Mouse (Mus musculus) stomach, embryonic 15.5 days (tissue): Measurements from ENCODE around the gene Zfp553. TPM values are rescaled to one million over a fixed set of nuclear protein-coding genes. Genes with fewer than 3 reads are reported as not detected.

Experiments used
- ATAC-seq: fragments of 200-750 bp; cut with Nextera tagmentation; 2 replicates; pipeline ENCODE4 v1.8.0; 2017; ENCODE audit warnings: low read depth, moderate number of reproducible peaks, moderate TSS enrichment; ENCODE audit not compliant: insufficient read depth, low FRiP score
- H3K27ac ChIP-seq: fragments of 300-500 bp; sonication (generic); 2 replicates; pipeline ENCODE4 v1.5.1; 2015; ENCODE audit warnings: mild to moderate bottlenecking, inconsistent platforms
- H3K27me3 ChIP-seq: fragments of 300-500 bp; sonication (generic); replicated peaks from 2 replicates; pipeline ENCODE4 v1.6.1; 2015; ENCODE audit warnings: inconsistent platforms
- H3K36me3 ChIP-seq: fragments of 300-500 bp; sonication (generic); 2 replicates; pipeline ENCODE4 v1.6.1; 2015; ENCODE audit warnings: inconsistent platforms
- H3K4me1 ChIP-seq: fragments of 300-500 bp; sonication (generic); 2 replicates; pipeline ENCODE4 v1.6.1; 2015; ENCODE audit warnings: inconsistent platforms
- H3K4me2 ChIP-seq: fragments of 300-500 bp; sonication (generic); 2 replicates; pipeline ENCODE4 v1.6.1; 2015; ENCODE audit warnings: mild to moderate bottlenecking, inconsistent platforms
- H3K4me3 ChIP-seq: fragments of 300-500 bp; sonication (generic); replicated peaks from 2 replicates; pipeline ENCODE4 v1.5.1; 2015; ENCODE audit warnings: inconsistent platforms
- H3K9ac ChIP-seq: fragments of 300-500 bp; sonication (generic); 2 replicates; pipeline ENCODE4 v1.6.1; 2015; ENCODE audit warnings: inconsistent platforms
- H3K9me3 ChIP-seq: fragments of 300-500 bp; sonication (generic); 2 replicates; pipeline ENCODE4 v1.6.1; 2016; ENCODE audit warnings: inconsistent platforms
- WGBS: fragments of 180-500 bp; shearing (Covaris S2); methylation state at CpG from one replicate; pipeline ENCODE4 v1.1.7; 2015; 5-methylcytosine and 5-hydroxymethylcytosine counted together
- polyA plus RNA-seq: library from polyadenylated mRNA; unstranded; fragments of >200 nt; fragmentation: Nextera tagmentation; extraction: Ambion mirVana; gene quantifications from 2 replicates; pipeline ENCODE4 v1.2.1, GENCODE M21; 2015

Gene Zfp553
- polyA plus RNA-seq, 1 experiment from 2014 or later: 33.9 TPM

DNA sequence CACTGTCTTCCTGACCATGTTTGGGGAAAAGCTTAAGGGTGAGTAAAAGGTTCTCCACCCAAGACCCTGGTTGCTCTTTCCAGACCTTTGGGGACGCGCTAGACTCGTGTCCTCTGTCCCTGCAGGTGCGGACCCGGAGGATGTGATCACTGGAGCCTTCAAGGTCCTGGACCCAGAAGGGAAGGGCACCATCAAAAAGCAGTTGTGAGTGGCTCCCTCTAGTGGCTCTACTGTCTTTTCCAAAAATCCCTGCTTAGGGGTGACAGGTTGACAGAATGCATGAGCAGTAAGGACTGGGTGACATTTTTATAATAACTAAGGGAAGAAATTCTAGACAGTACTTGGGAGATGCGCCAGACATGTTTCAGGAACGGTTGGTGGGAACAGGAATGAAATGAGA lies 19.4 kb upstream of the Zfp553 start:
- Histone ChIP-seq H3K9me3 (no peaks in the 10 kb centered on the region), H3K4me2 (no peak overlapping the region), H3K4me3 (no peak overlapping the region), H3K27me3 (no peaks in the 10 kb centered on the region), H3K9ac (no peak overlapping the region), H3K27ac (no peak overlapping the region), H3K4me1 (peaks cover 11% of the 10 kb centered on the region; the same call in 1 of the 2 replicates), H3K36me3 (no peaks in the 10 kb centered on the region)
- no peak for ATAC-seq
- WGBS: 40% methylated on average over 7 of the region's 7 CpGs

DNA sequence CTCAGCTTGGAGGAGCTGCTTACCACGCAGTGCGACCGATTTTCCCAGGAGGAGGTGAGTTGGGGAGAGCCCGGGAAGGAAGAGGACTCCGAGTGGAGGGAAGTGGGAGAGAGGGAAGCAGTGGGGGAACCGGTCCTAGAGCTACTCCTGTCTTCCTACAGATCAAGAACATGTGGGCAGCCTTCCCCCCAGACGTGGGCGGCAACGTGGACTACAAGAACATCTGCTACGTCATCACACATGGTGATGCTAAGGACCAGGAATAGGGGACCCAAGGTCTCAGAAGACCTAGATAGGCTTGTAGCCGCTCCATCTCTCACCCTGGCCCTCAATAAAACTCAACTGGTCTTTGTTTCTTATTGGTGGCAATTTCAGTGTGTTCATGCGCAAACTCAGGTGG lies 18.9 kb upstream of the Zfp553 start:
- no peaks in the 10 kb centered on the region for H3K27me3 ChIP-seq
- WGBS: 57% methylated on average over 12 of the region's 12 CpGs
- no peak for ATAC-seq
- no peaks in the 10 kb centered on the region for H3K9me3 ChIP-seq
- H3K4me2 ChIP-seq: no peak overlapping the region; the same call in 1 of the 2 replicates
- peaks cover 11% of the 10 kb centered on the region; the same call in 1 of the 2 replicates for H3K4me1 ChIP-seq
- no peak overlapping the region for H3K27ac ChIP-seq
- no peak overlapping the region for H3K4me3 ChIP-seq
- H3K36me3 ChIP-seq: no peaks in the 10 kb centered on the region
- no peak overlapping the region for H3K9ac ChIP-seq

DNA sequence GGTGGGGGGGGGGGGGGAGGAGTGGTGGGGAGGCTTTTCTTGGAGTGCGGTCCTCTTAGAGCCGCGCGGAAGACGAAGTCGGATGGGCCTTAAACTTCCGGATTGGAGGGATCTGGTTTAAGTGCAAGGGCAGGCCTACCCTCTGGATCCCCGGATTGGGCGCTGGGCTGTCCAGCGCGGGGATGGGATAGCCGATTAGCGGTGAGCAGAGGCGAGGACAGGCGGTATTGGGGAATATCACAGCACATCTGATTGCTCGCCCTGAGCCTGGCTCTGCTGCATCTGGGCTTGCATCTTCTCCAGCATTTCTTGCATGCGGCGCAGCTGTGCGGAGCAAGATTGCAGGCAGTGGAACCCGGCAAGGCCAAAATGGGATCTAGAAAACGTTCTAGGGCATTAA lies 18.3 kb upstream of the Zfp553 start:
- 44% methylated on average over 21 of the region's 21 CpGs for WGBS
- peak overlapping the region; percentile 69 for H3K4me2 ChIP-seq
- H3K4me3 ChIP-seq: peak overlapping the region; percentile 35
- H3K4me1 ChIP-seq: peaks cover 11% of the 10 kb centered on the region; the same call in 1 of the 2 replicates
- H3K9me3 ChIP-seq: no peaks in the 10 kb centered on the region
- H3K9ac ChIP-seq: no peak overlapping the region
- H3K36me3 ChIP-seq: no peaks in the 10 kb centered on the region
- no peak overlapping the region for H3K27ac ChIP-seq
- ATAC-seq: no peak
- no peaks in the 10 kb centered on the region for H3K27me3 ChIP-seq

DNA sequence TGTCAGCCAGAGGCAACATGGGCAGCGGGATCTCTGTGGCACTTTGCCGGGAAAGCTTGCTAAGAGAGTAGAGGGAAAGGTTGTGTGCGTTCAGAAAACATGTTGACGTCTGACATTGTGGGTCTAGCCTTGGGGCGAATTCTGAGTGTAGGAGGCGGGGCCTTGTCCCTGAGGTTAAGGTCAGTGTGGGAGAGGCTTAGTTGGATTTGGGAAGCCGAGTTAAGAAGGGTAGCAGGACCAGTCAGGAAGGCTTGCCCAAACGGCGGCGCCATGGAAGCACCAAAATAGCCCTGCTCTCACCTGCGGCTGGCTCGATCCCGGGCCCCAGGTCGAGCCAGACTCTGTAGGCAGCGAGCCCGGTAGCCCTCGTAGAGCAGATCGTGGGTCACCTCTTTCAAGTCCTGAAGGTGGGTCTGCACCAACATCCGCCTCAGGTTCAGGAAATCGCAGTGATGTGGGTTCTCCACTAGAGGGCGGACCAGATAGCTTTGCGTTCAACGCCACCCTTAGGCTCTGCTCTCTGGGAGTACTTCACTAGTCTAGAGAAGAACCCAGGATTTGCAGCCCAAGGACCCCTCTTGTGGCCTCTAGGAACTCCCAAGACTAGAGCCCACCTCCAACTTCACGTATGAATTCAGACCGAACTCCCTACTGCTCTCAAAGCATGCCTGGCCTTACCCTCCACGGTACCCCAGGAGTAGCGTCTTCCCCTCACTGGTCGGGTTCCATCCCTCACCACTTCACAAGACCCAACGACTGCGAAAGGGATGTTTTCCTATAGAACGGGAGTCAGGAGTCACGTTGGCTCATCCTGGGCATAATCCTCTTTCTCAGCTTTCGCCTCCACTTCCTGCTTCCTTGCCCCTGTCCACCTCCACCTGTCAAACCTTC lies 17.6 kb upstream of the Zfp553 start:
- Histone ChIP-seq H3K27me3 (no peaks in the 10 kb centered on the region), H3K4me1 (peaks cover 9% of the 10 kb centered on the region; the same call in 1 of the 2 replicates), H3K27ac (no peak overlapping the region), H3K9me3 (no peaks in the 10 kb centered on the region), H3K4me3 (peak overlapping the region; percentile 35), H3K36me3 (no peaks in the 10 kb centered on the region), H3K4me2 (peak overlapping the region; percentile 69), H3K9ac (peak overlapping the region; percentile 6; the same call in 1 of the 2 replicates)
- peak; percentile 44; the same call in 1 of the 2 replicates for ATAC-seq
- 22% methylated on average over 33 of the region's 33 CpGs for WGBS

DNA sequence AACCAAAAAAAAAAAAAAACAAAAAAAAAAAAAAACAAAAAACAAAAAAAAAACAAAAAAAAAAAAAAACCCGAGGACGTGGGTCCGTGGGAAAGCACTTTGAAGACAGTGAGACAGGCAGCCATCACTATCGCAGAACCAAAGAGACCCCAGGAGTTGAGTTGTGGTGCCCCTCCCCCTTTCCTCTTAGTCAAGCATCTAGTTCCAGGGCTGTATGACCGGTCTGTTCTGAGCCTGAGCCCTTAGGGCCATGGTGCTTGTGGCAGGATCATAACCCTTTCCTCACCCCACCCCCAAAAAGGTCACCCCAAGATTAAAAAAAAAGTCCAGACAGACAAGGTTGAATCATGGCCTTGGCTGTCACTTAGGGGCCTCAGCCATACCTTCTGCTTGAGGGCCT lies 16.6 kb upstream of the Zfp553 start:
- Histone ChIP-seq H3K4me2 (no peak overlapping the region), H3K9me3 (no peaks in the 10 kb centered on the region), H3K36me3 (no peaks in the 10 kb centered on the region), H3K9ac (no peak overlapping the region), H3K27me3 (no peaks in the 10 kb centered on the region), H3K4me1 (peaks cover 9% of the 10 kb centered on the region; the same call in 1 of the 2 replicates), H3K27ac (no peak overlapping the region), H3K4me3 (no peak overlapping the region)
- 90% methylated on average over 5 of the region's 5 CpGs for WGBS
- no peak for ATAC-seq

DNA sequence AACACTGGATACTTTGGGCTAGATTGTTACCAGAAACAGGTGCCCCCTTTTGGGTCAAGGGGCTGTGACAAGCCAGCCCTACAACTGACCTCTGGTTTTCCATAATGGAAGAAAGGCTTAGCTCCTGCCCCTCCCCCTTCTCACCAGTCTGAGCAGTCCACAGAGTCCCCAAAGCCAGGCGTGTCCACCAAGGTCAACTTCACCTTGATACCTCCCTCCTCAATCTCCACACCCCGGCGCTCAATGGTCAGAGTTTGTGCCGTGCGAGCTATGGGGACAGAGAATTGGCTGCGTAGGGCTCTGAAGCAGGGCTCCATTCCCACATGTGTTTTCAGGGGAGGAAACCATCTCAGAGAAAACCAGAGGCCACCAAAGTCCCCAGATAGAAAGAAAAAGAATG lies 15.4 kb upstream of the Zfp553 start:
- no peak overlapping the region for H3K4me2 ChIP-seq
- no peaks in the 10 kb centered on the region for H3K27me3 ChIP-seq
- 75% methylated on average over 6 of the region's 6 CpGs for WGBS
- H3K27ac ChIP-seq: no peak overlapping the region
- H3K4me1 ChIP-seq: peaks cover 9% of the 10 kb centered on the region; the same call in 1 of the 2 replicates
- no peaks in the 10 kb centered on the region for H3K9me3 ChIP-seq
- ATAC-seq: no peak
- H3K9ac ChIP-seq: no peak overlapping the region
- H3K36me3 ChIP-seq: no peaks in the 10 kb centered on the region
- H3K4me3 ChIP-seq: no peak overlapping the region

DNA sequence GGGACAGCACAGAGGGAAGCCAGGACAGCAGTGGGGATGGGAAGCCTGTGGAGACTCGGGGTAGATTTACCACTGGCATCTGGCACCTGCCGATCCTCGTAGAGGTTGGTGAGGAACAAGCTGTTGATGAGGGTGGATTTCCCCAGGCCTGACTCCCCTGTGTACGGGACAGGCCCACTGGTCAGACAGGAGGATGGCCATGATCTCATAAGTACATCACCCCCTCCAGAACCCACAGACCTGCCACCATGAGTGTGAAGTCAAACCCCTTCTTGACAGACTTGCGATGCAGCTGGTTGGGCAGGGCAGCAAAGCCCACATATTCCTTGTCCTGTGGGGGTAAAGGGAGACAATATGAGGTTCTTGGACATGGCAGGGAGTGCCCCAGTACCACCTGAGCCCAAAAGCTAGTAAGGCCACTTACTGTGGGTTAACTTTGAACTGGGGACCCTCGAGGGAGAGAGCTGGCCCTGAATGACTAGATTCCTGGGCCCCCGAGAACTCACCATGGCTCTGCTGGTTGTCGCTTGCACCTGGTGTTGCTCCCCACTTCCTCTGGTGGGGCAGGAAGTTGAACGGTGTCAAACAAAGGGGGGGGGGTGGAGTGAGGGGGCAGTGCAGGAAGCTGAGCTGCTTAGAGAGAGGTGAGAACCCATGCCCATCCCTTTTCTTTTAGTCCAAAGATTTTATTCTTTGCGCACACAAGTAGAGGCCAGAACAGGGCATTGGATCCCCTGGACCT lies 14.8 kb upstream of the Zfp553 start:
- no peaks in the 10 kb centered on the region for H3K36me3 ChIP-seq
- no peak overlapping the region for H3K4me2 ChIP-seq
- ATAC-seq: no peak
- H3K4me3 ChIP-seq: no peak overlapping the region
- no peaks in the 10 kb centered on the region for H3K27me3 ChIP-seq
- H3K27ac ChIP-seq: no peak overlapping the region
- no peaks in the 10 kb centered on the region for H3K9me3 ChIP-seq
- peaks cover 9% of the 10 kb centered on the region; the same call in 1 of the 2 replicates for H3K4me1 ChIP-seq
- no peak overlapping the region for H3K9ac ChIP-seq
- 69% methylated on average over 10 of the region's 10 CpGs for WGBS

DNA sequence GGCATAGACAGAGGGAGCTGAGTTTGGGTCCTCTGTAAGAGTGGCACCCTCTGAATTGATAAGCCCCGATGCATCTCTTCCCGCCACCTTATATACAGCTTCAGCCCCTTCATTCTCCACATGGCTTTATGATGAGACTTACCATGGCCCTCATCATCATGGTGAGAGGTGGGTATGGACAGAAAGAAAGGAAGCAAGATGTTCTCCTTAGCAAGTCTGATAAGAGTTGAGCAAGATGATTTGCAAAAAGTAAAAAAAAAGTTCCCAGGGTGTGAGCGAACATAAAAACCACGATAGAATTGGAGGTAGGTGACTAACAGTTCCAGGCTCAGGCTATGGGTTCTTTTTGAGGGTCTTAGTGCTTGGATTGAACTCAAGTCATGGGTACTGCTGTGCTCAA lies 14.2 kb upstream of the Zfp553 start:
- no peak overlapping the region for H3K4me3 ChIP-seq
- WGBS: 87% methylated on average over 4 of the region's 4 CpGs
- H3K4me1 ChIP-seq: peaks cover 9% of the 10 kb centered on the region; the same call in 1 of the 2 replicates
- no peak overlapping the region for H3K27ac ChIP-seq
- ATAC-seq: no peak
- H3K4me2 ChIP-seq: no peak overlapping the region
- no peaks in the 10 kb centered on the region for H3K27me3 ChIP-seq
- H3K36me3 ChIP-seq: no peaks in the 10 kb centered on the region
- no peak overlapping the region for H3K9ac ChIP-seq
- H3K9me3 ChIP-seq: no peaks in the 10 kb centered on the region

DNA sequence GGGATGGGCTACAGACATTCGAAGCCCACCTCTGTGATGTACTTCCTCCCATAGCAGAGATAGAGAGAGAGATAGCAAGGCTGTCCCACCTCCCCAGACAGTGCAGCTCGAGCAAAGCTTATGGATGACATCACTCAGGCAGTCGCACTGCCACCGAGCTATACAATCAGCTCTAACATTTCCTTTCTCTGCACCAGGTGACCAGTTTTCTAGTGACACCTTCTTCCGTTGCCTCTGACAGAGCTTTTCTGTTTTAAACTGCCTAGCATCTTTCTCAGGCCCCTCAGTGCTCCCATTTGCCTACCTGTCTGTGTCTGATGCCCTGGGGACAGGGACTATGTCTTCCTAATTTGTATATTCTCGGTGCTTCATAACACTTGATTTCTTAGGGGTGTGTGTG lies 12.4 kb upstream of the Zfp553 start:
- no peak overlapping the region for H3K27ac ChIP-seq
- 71% methylated on average over 6 of the region's 6 CpGs for WGBS
- no peak overlapping the region for H3K9ac ChIP-seq
- H3K4me1 ChIP-seq: 0 out of 2 replicates have a peak, but pooled peaks cover 3% of the 10 kb centered on the region
- H3K36me3 ChIP-seq: no peaks in the 10 kb centered on the region
- ATAC-seq: no peak
- no peaks in the 10 kb centered on the region for H3K9me3 ChIP-seq
- H3K4me2 ChIP-seq: no peak overlapping the region
- no peaks in the 10 kb centered on the region for H3K27me3 ChIP-seq
- no peak overlapping the region for H3K4me3 ChIP-seq

DNA sequence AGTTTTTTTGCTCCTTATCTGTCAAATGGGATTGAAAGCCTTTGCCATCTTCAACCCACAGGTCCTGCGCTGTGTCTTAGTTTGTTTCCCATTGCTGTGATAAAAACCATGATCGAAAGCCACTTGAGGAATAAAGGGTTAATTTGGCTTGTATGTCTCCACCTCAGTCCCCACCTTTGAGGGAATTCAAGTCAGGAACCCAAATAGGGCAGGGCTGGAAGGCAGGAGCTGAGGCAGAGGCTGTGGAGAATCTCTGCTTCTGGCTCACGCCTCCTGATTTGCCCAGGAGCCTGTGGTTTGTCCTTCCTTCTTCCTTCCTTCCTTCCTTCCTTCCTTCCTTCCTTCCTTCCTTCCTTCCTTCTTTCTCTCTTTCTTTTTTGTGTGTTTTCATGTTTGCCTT lies 9.8 kb upstream of the Zfp553 start:
- 97% methylated on average over 3 of the region's 3 CpGs for WGBS
- no peak for ATAC-seq
- no peaks in the 10 kb centered on the region for H3K36me3 ChIP-seq

DNA sequence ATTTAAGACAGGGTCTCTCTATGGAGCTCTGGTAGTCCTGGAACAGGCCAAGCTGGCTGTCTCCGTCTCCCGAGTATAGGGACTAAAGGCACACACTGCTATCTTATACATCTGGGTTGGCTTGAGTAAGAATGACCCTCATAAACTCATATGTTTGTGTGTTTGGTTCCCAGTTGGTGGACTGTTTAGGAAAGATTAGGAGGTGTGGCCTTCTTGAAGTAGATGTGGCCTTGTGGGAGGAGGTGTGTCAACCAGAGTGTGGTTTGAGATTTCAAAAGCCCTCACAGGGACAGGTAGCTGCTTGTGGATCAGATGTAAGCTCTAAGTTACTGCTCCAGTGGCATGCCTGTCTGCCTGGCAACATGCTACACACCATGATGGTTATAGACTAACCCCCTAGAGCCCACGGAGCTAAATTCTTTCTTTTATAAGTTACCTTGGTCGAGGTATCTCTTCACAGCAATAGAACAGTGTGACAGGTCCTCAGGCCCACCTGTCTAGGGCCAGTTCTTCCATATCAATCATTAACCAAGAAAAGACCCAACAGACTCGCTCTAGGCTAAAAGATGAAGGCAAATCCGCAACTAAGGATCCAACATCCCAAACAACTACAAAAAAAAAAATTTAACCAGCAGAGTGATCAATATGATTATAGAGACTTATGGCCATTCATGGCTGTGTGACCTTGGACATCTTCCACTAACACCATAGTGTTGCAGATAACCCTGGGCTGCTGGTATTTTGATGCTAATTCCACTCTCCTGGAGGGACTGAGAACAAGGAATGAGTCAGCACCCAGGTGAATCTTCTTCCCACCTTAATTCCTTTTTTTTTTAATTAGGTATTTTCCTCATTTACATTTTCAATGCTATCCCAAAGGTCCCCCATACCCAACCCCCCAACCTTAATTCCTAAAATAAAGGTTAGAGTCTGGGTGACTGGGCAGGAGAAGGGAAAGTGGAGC lies 9.1 kb upstream of the Zfp553 start:
- Histone ChIP-seq H3K4me1 (no peaks in the 10 kb centered on the region), H3K4me3 (no peak overlapping the region), H3K27ac (no peak overlapping the region), H3K36me3 (no peaks in the 10 kb centered on the region), H3K9ac (no peak overlapping the region), H3K4me2 (no peak overlapping the region), H3K27me3 (no peaks in the 10 kb centered on the region), H3K9me3 (no peaks in the 10 kb centered on the region)
- ATAC-seq: peak; percentile 66; the same call in 1 of the 2 replicates
- WGBS: 79% methylated on average over 6 of the region's 6 CpGs

More for the DNA sequence above, 9.8 kb upstream of the Zfp553 start:
- no peak overlapping the region for H3K4me2 ChIP-seq
- no peaks in the 10 kb centered on the region for H3K4me1 ChIP-seq
- no peaks in the 10 kb centered on the region for H3K27me3 ChIP-seq
- H3K27ac ChIP-seq: no peak overlapping the region
- no peaks in the 10 kb centered on the region for H3K9me3 ChIP-seq
- H3K4me3 ChIP-seq: no peak overlapping the region
- H3K9ac ChIP-seq: no peak overlapping the region
